Mouse (Mus musculus): ENCODE results near the gene Tsc22d1.

- TF ChIP-seq CTCF (IDR thresholded peaks at IDR 0.05; ENCODE audit: low read depth, low read length) (no peak), POLR2A (IDR thresholded peaks at IDR 0.05; ENCODE audit: extremely low read depth, insufficient read depth, low read length) (no peak)
Observed at GRCm38 (mm10) chr14:76416366-76417040, 1.7 kb downstream of the Tsc22d1 start.

Measured in liver, adult 2 months (tissue).